Mouse (Mus musculus): ENCODE measurements around the gene Timm44. TPM values are rescaled to one million over a fixed set of nuclear protein-coding genes. Genes with fewer than 3 reads are reported as not detected.

Timm44 gene
- total RNA-seq, 4 experiments from 2014 or later, result 65.1 to 80.9 (median 70.8) TPM

DNA sequence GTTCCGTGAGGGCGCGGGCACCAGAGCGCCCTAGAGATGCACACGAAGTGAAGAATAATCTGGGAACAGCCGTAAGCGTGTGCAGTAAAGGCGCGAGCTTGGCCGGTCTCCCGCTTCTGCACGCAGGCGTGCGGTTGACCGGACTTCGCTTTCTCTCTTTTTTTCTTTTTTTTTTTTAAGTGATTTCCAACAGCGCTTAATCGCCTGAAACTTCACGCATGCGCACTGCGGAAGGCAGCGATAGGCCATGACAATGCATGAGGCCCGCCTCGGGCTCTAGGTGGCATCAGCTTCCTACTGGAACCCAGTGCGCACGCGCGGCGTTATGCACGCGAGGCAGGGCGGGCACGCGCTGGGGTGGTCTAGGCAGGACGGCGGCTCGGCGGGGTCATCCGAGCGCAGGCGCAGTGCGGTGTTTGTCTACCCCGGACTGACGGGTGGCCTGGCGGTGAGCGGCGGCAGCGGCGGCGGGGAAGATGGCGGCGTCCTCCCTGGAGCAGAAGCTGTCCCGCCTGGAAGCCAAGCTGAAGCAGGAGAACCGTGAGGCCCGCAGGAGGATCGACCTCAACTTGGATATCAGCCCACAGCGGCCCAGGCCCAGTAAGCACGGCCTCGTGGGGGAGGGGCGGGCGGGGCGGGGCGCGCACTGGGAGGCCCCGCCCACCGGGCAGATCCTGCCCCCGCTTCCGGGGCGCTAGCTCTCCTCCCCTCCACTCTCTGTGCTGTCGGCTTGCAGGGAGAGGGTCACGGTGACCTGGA lies 37.1 kb downstream of the Timm44 start, which contains the start of the genes Map2k7 and Gm49320:
Map2k7 (plus strand) TSS at position 307 of the 759 bp plus-strand sequence.
Gm49320 (plus strand) TSS at position 432 of the 759 bp plus-strand sequence.
- peak; percentile 100 for DNase-seq (ENCODE audit: low spot score in 2 of 2)

DNA sequence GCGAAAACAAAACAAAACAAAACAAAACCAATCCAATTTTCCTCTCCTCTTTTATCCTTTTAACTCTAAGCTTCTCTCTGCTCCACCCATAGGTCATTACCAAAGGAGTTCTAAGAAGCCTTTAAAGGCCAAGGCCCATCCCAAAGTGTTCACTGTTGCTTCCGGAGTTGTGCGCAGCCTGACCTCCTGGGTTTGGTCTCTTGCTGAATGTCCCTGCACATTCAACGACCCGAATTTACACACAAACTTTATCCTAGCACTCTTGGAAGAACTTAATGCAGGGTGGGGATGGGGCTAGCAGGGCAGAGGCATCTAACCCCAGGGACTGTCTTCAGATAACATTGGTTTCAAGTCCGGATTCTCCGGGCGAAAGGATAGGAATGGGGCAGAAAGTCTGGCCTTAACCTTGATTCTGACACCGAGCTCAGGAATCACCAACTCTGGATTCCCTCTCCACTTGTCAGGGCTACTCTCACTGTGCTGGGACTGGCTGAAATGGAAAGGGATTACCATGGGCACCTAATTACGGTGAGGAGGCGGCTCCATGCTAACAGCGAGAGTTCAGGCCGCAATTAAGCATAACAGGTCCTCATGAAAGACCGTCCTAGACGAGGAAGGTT lies 37.8 kb downstream of the Timm44 start:
- DNase-seq (ENCODE audit: low spot score in 2 of 2), result peak in 1 of 2 experiments; percentile 25

DNA sequence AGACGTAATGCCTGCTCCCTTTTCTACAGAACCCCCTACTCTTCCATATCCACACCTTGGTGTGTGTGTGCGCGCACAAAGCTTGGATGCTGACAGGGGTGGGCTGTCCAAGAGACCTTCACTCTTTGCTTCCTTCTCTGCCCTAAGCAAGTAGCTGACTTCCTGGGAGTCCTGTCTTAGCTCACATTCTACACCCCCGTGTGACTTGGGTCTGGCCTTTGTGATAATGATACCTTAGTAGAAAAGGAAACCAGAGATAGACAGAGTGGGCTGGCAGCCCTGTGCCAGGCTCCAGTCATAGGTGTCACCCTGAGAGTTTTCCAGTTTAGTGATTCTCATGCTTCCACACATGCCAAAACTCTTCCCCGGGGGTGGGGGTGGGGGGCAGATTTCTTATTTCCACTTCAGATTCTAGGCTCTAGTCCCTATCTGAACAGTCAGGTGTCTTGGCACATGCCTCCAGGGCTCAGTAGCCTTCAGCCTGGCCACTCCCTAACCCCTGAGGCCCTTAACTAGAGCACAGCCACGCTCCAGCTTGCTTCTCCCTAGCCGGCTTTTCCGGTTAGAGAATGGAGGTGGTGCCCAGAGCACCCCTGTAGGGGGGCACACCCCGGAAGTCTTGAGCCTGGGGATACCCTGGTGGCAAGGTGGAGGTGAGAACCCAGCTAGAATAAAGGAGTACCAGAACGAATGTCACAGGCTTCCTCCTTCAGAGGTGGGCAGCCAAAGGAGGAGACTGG lies 44.9 kb downstream of the Timm44 start:
- DNase-seq (ENCODE audit: low spot score in 2 of 2), result no peak

DNA sequence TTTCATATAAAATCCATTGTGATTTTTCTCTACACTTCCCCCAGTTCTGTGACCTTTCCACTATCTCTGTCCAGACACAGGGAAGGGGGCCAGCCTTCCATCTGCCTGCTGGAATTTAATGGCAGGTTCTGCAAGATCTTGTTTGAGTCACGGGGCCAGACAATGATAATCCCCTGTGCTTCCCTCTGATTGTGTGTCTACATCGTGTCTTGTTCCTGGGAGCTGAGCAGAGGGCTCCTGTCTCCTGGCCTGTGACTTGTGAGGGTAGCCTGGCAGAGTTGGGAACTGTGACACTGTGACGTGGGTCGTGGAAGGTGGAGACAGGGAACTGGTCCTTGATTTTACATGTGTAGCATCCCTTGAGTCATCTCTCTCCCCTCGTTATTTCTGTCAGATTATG lies 45.9 kb downstream of the Timm44 start:
- DNase-seq (ENCODE audit: low spot score in 2 of 2), result no peak

DNA sequence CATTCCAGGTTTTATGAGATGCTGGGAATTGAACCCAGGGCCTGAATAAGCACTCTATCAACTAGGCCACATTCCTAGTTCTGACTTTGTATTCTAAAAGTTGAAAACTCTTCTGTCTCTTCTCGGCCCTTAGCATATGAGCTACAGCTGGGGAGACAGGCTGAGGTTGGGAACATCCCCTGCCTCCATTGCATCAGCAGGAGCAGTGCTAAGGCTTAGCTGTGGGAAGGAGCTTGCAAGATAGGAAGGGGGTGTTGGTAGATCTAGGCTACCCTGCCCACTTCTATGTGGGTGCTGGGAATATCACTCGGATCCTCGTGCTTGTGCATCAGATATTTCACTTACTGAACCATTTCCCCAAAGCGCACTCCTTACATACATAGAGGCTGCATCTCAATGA lies 47.8 kb downstream of the Timm44 start:
- DNase-seq (ENCODE audit: low spot score in 2 of 2), result no peak

DNA sequence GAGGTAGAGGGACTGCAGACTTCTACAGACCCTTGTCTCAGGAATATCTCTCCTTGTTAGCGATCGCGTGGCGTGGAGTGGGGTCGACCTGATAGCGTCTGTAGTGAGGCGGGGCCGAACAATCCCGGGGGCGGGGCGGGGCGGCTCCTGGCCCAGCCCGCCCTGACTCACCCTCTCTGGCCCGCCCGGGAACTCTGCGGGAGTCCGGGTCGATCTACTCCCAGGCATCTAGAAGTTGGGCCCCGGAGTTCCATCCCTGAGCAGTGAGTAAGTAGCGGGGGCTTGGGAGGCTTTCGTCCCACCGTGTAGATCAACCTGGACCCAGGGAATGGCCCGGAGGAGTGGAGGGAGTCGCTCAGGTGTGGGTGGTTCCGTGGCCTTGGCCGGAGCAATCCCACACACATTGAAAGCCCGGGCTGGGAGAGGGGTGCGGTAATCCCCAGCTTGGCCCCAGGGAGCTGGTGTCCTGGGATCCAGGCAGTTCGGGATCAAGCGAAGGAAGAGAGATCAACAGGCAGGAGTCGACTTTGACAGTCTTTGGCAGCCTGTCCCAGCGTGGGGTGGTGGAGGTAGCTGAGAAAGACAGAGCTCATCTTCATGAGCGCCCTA lies 48.9 kb downstream of the Timm44 start, which contains the start of gene Lrrc8e:
Lrrc8e (plus strand) TSS at position 89 of the 609 bp plus-strand sequence.
- no peak for DNase-seq (ENCODE audit: low spot score in 2 of 2)

DNA sequence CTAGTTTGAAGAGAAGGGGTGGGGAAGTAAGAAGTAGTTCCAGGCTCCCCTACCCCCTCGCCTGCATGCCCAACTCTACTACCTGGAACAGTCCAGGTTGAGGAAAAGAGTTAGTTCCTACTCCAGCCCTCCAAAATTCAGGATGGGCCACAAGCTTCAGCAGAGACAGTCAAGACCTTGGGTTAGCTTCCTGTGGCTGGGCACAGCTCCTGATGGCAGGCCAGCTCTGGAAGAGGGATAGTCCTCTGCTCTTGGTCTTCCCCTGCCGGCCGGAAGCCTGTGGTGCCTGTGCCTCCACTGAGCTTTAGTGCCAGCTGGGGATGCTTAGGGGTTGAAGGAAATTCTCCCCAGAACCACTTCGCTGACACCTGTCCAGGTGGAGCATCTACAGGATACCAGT lies 49.4 kb downstream of the Timm44 start:
- DNase-seq (ENCODE audit: low spot score in 2 of 2), result no peak

DNA sequence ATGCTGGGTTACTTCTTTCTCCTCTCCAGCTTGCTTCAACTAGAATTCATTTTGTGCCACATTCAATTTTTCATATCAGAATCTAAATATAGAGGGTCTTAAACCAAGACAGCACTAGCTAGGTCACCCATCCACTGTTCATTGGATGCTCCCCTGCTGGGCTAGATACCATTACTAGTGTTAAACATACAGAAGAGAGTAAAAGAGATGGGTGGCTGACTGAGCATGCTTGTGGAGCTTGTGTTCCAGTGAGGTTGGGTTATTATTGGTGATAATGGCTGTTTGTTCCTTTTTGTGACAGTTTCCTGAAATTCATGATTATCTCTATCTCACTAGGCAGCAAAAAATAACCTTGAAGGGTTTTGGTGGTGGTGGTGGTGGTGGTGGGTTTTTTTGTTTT lies 53.7 kb downstream of the Timm44 start:
- DNase-seq (ENCODE audit: low spot score in 2 of 2), result no peak

DNA sequence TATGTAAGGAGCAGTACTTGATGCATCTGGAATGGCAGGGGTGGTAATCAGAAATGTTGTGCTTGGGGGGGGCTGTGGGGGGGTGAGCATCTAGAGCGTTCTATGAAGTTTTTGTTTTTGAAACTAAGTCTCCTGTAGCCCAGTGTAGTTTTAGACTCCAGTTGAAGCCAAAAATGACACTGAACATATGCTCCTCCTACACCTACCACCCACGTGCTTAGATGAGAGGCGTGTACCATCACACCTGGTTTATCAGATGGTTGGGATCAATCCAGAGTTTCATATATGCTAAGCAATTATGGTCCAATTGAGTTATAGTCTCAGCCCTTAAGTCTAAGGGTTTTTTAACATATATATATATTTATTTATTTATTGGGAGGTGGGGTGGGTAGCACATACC lies 56.1 kb downstream of the Timm44 start:
- DNase-seq (ENCODE audit: low spot score in 2 of 2), result no peak

DNA sequence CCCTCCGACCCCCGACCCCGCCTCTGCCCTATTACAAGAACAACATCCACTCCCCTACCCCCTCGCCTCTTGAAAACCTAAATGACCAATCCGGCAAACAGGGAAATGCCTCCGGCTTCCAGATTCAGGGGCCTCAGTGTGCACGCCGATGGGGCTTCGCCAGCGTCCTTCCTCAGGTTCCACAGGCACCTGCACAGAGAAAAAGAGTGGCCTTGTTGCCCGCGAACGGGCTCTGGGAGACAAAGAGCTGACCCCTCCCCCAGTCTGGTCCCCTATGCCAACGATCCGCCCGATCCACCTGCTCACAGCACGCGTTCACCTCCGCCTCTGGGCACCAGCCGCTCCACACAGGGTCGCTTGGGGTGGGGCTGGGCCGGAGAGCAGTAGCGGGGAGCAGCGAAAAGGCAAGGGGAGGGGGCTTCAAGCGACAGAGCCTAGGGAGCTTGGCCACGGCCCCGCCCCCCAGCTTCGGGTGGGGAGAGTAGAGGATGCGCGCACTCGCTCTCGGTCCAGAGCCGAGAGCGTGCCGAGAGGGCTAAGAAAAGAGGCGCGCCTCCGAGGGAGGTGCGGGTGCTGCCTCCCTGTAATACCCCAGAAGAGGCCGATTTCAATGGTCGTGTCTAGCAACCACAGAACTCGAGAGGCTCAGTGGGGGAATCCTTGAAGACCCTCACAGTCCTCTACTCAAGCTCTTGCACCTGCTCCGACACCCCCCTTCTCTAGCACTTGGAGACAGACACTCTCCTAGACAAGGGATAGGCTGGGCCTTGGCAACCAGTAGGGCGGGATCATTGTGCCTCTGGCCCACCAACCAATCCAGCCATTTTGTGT lies 58.7 kb downstream of the Timm44 start, which contains the start of gene Prr36:
Prr36 (minus strand) TSS at position 669 of the 831 bp plus-strand sequence.
- DNase-seq (ENCODE audit: low spot score in 2 of 2), result peak; percentile 54 to 57

DNA sequence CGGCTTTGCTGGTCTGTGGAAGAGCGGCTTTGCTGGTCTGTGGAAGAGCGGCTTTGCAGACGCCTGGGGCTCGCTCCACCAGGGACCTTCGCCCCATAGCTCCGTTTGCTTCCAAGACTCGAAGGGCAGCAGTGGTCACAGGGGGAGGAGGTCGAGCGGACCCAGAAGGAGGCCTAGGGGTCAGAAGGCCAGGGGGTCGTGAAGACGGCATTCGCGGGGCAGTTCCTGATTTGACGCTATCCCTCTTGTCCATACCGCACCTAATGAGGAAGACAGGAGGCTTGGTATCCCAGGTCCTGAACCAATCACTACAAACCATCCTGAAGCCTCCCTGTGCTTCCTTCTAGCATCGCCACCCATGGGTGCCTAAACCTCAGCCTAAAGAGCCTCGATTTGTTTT lies 59.4 kb downstream of the Timm44 start:
- no peak for DNase-seq (ENCODE audit: low spot score in 2 of 2)

DNA sequence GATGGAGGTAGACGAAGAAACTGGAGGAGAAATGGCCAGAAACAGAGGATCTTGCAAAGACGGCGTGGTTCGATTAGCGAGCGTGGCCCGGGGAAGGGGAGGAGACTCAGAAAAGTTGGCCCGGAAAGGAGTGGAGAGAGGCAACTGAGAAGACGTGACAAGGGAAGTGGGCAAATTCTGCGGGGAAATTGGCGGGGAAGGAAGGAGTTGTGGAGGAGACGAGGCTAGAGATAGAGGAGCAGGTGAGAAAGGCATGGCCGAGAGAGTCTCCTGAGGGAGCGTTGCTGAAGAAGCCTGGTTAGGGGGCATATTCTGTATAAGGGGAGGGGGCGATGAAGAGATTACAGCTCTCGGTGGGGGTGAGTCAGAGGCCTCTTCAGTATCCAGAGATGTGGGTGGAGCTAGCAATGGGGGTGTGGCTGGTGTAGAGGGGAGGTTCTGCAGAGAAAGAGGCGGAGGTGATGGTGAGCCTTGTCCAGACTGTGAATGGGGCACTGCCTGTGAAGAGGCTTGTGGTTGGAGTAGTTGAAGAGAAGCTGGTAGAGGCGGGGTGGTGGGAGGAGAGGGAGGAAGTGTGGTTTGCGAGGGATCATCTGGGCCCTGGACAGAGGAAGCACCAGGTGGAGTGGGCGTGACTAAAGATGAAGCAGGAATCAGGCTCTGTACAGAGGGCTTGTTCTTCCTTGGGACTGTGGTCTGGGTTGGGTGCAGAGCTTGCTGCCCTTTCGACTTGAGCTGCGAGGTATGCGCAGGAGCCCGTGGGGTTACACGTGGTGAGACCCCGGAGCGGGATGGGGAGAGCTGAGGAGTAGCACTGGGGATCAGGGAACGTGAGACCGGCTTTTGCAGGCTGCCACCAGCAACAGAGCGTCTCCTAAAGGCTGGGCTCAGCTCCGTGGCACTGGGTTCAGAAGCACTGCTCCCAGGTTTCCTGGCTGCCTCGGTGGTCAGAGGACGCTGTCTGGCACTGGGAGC lies 61.4 kb downstream of the Timm44 start:
- no peak for DNase-seq (ENCODE audit: low spot score in 2 of 2)

DNA sequence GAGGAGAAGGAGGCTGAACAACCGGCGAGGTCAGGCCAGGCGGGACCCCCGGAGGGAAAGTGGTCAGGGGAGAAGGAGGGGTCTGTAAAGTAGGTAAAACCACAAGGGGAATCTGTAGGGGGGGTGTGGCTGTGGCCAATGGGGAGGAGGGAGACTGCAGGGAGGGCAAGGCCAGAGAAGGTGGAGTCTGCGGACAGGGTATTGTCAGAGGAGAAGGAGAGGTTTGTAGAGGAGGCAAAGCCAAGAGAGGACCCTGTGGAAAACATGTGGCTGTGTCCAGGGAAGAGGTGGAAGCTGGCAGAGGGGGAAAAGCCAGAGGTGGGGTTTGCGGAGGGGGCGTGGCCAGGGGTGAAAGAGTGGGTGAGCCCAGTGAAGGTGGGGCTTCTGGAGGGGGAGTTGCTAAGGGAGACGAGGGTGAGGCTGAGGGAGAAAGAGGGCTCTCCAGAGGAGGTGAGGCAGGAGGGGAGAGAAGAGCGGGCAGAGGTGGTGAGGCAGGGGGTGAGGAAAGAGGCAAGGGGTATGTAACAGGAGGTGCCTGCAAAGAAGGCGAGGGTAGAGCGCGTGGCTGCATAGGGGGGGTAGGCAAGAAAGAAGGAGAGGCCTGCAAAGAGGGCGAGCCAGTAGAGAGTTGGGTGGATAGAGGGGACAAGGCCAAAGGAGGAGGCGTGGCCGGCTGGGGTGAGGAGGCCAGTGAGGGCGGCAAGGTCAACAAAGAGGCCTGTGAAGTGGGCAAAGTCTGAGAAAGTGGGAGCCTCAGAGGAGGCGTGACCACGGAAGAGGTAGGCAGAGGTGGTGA lies 62.3 kb downstream of the Timm44 start:
- no peak for DNase-seq (ENCODE audit: low spot score in 2 of 2)

DNA sequence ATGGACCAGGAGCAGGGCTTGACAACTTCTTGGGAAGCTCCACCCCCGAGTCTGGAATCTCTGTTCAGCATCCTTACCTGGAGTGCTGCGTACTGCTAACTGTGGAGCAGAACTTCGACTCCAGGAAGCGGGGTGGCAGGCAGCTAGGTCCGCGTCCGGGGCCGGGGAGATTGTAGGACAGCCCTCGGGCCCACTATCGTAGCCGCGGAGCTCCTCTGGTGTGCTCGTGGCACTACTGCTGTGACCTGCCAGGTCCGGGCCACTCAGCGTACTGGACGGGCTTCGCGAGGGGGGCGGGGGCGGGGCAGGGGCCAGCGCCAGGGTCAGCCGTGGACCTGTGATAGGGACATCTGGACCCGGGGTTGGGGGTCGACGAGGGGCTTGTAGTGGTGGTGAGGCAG lies 62.9 kb downstream of the Timm44 start:
- no peak for DNase-seq (ENCODE audit: low spot score in 2 of 2)

DNA sequence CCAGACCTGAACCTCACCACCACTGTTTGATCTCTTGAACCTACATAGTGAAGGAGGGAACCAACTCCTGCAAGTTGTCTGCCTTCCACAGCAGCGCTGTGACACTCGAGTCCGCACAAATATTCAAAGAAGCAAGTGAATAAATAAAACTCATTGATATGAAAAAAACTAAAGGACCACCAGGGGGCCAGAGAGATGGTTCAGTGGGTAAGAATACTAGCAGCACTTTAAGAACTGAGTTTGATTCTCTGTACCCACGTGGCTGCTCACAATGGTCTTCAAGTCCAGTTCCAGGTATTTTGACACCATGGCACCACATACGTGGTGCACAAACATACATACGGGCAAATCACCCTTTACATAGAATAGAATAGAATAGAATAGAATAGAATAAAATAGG lies 64.6 kb downstream of the Timm44 start:
- DNase-seq (ENCODE audit: low spot score in 2 of 2), result no peak
